Mouse (Mus musculus) right cerebral cortex, postnatal 4 days (tissue): Measurements from ENCODE around the gene Orai3.
A peak's percentile ranks its signal among the peaks of the same experiment; 100 is the strongest.
"Not testable (repeated sequence)": the region's sequence is repeated elsewhere in the genome, so short reads cannot be mapped to it uniquely, and the experiment has no call there.

Source experiments
- DNase-seq: peaks from one replicate; pipeline ENCODE4 v3.0.0-alpha.2; 2022

Gene Orai3

GRCm38 (mm10) chr7:127765756-127766155 lies 3.9 kb upstream of the Orai3 start:
- no peak for DNase-seq

DNA sequence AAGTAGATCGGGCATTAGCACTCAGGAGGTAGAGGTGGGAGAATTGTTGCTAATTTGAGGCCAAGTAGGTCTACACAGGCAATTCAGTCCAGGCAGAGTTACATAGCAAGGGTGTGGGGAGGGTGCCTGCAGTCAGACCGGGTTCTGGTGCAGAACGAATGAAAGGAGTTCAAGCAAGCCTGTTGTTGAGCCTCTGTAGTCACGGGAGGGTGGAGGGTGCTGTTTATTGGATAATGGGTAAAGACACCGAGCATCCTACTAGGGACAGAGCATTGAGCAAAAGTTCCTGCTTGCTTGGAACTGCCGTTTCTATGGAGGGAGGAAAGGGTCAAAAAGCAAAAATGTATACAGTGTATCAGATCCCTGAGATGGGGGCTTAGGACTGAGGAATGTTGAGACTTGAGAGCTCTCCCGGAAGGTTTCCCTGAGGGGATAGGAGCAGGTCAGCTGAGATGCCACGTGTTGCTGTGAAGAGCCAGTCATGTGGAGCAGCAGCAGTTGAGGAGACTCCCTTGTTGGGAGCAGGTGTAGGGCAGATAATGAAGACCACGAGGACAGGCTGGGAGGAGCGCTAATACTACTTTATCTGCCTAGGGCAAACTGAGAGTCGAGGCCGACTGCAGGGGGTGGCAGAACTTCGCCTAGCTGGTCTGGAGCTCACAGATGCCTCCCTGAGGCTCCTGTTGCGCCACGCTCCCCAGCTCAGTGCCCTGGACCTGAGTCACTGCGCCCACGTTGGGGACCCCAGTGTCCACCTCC lies 2.6 kb upstream of the Orai3 start:
- DNase-seq, result no peak

DNA sequence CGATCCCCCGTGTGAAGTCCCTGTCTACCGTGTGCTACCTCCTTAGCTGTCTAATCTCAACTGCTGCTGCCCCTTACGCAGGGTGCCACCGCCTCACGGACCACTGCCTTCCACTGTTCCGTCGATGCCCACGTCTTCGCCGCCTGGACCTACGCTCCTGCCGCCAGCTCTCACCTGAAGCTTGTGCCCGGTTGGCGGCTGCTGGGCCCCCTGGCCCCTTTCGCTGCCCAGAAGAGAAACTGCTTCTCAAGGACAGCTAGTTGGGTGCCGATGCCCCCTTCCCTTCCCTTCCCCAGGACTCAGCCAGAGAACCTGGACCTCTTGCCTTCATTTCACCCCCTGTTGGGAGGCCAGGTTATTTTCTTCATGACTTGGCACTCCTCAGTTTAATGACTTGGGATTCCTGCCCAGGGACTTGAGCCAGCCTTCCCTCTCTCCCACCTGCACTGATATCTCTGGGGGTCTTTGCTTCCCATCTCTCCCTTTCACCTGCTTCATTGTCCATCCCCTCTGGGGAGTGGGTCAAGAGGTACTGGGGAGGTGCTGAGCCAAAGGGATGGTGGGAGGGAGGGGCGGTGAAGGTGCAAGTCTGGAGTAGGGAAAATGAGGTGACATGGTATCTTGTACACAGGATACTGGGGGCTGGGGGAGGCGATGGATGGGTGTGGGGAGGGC lies 1.8 kb upstream of the Orai3 start:
- DNase-seq, result no peak

- DNase-seq, result peak; percentile 31
Observed at GRCm38 (mm10) chr7:127768346-127768996, 1.1 kb upstream of the Orai3 start.

DNA sequence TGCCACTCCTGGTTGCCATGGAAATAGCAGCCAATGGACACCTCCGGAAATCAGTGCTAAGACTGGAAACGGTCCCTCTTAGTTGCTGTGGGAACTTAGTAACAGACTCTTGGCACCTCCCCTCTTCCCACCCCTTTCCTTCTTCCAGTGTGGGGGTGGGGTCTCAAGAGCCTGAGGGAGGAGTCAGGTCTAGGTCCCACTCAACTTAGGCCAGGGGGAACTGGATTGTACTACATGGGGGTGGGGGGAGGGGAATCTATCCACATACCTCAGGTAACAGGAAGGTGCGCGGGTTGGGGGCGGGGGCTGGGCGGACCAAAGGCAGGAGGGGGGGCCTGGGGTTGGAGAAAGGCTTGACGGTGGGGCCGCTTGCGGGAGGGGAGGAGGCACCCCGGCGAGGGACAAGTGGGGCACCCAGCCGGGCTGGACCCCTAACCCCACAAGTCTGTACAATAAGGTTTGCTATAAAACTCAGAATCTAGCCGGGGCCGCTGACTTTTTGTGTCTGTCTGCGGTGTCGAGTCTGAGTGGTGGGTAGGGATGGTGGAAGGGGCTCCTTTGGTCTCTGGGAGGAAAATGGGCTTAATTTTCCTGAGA lies 520 bp upstream of the Orai3 start:
- peak; percentile 92 for DNase-seq

DNA sequence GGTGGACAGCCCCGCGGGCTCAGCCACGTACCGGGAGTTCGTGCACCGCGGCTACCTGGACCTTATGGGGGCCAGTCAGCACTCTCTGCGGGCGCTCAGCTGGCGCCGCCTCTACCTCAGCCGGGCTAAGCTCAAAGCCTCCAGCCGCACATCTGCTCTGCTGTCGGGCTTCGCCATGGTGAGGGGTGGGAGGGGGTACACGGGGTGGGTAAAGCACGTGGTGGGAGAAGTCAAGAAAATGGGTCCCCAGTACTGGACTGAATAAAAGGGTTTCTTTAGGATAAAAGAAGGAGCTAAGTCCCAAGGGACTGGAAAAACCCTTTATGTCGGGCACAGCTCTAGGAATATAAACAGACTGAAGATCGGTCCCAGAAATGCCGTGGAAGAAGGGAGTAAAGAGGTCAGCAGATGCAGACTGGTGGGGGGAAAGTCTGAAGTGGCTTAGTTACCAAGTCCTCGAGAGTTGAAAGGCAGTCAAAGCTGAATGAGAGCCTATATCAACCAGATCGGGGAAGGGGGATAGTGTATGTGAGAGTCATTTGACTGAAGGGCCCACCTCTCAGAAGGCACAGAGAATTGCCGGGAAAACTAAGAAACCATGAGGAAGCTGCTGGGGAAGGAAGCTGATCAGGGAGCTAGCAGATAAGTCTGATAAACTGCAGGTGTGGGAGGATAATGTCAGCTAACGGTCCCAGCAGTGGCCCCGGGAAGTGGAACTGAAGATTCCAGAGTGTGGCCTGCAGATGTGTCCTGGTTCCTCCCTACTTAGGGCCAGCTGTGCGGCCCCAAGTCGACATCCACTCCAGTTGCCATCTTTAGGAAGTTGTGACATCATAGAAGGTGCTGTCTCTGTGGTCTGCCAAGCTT lies 657 bp downstream of the Orai3 start:
- no peak for DNase-seq

- DNase-seq, result no peak
Observed at GRCm38 (mm10) chr7:127771262-127771661, 1.6 kb downstream of the Orai3 start.

DNA sequence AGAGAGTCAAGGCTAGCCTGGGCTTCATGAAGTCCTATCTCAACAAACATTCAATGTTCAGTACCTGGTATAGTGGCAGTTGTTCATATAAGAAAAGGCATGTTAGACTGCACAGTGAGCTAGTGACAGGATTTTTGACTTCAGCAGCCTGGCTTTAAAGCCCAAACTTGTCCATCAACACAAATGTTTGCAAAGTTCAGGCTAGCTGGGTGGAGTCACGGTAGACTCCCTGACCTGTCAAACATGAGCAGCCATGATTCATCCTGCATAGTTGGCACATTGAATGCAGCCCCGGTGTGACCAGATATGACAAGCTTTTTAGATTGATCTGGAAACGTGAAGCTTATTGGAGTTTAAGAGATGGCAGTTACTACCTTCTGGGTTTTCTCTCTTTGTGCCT lies 2.5 kb downstream of the Orai3 start:
- DNase-seq, result no peak

- DNase-seq, result no peak
Observed at GRCm38 (mm10) chr7:127772557-127772956, 2.9 kb downstream of the Orai3 start.

GRCm38 (mm10) chr7:127773664-127774384 lies 4.2 kb downstream of the Orai3 start:
- peak; percentile 70 for DNase-seq

GRCm38 (mm10) chr7:127775837-127776236 lies 6.2 kb downstream of the Orai3 start:
- not testable (repeated sequence) for DNase-seq

GRCm38 (mm10) chr7:127776426-127776825 lies 6.8 kb downstream of the Orai3 start, which contains the start of gene Setd1a:
TSS of gene Setd1a (plus strand) at chr7:127776670.
- DNase-seq, result peak; percentile 91

DNA sequence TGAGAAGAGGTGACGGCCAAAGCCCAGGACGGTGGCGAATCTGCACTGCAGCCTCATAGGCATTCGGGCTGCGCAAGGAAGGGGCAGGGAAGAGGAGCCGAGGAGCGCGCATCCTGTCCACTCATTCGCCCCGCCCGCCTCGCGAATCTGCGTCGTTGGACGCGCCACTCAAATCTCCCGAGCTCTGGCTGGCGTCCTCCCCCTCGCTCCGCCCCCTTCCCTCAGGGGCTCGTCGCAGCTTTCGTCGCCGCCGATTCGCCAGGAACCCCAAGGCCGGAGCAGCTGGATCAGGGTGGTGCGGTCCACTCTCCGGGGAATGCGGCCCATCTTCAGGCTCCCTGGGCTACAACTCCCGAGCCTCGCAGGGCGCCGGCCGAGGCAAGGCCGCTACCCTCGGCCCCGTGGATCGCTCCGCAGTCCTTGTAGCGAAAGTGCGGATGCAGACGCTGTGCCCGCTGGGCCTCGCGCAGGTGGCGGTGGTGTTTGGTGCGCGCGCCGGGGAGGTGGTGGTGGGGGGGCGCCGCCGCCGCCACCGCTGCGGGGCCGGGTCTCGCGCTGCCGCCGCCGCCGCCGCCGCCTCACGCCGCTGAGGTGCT lies 7.4 kb downstream of the Orai3 start:
- peak; percentile 95 for DNase-seq

GRCm38 (mm10) chr7:127777474-127778266 lies 8.1 kb downstream of the Orai3 start:
- no peak for DNase-seq

GRCm38 (mm10) chr7:127778350-127778749 lies 8.7 kb downstream of the Orai3 start:
- DNase-seq, result no peak

- DNase-seq, result no peak
Observed at GRCm38 (mm10) chr7:127785308-127785707, 15.7 kb downstream of the Orai3 start, which contains the start of gene Gm49388. TSS of gene Gm49388 (plus strand) at chr7:127785608.

- DNase-seq, result no peak
Observed at GRCm38 (mm10) chr7:127797076-127797845, 27.6 kb downstream of the Orai3 start.

DNA sequence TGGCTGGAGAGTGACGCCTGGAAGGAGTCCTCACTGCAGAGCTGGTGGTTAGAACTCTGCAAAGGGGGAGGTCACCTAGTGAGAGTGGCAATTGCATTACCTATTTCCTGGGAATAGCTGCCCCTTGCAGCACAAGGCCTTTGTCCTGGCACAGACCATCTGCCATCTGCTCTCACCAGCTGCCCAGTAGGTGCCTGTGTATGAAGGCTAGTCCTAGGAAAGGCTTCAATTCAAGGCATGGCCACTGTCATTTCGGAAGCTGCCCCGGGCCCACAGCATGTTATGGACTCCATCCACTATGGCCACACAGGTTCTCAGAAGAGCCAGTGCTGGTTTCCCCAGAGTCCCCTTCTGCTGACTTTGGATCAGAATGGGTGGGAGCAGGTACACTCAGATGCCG lies 29.0 kb downstream of the Orai3 start:
- DNase-seq, result no peak

GRCm38 (mm10) chr7:127799211-127799610 lies 29.6 kb downstream of the Orai3 start:
- no peak for DNase-seq

DNA sequence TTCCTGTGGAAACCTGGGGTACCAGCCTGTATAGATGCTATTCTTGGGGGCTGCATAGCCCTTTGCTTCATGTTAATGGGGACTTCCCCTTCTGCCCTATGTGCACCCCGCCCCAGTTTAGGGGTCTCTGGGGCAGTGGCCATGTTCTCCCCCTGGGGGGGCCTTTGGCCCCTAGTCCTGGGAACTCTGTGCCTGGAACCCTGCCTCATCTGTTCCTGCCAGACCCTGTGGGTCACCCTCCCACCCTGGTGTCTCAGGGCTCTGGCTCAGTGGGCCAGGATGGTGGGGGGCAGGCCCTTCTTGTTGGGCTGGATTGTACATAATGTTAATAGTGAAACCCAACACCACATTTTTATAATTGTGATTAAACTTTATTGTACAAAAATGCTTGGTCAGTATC lies 30.1 kb downstream of the Orai3 start:
- no peak for DNase-seq
